Comparison of ENCODE assay signal across 40 mouse cellular contexts in genomic region chr6:128487736-128488135, GRCm38 (mm10). TPM values are rescaled to one million over a fixed set of nuclear protein-coding genes. Genes with fewer than 3 reads are reported as not detected.
"Had no signal": no experiment of that assay in that cellular context is flagged by ENCODE, and none has a peak within 500 bp of the region (broad histone marks: within the 10 kb centered on the region; RNA-seq: fewer than 3 reads in every experiment).

No protein-coding gene starts in this region.

- H3K27ac ChIP-seq: limb, embryonic 10.5 days; limb, embryonic 12.5 days; limb, embryonic 13.5 days; limb, embryonic 15.5 days; liver, embryonic 12.5 days; liver, embryonic 13.5 days; liver, embryonic 14.5 days; liver, embryonic 15.5 days; lung, embryonic 15.5 days; macrophage; midbrain, embryonic 10.5 days; midbrain, embryonic 12.5 days; midbrain, embryonic 13.5 days; midbrain, embryonic 15.5 days; neural tube, embryonic 12.5 days had no signal

- H3K9me3 ChIP-seq: limb, embryonic 10.5 days; limb, embryonic 12.5 days; limb, embryonic 13.5 days; limb, embryonic 15.5 days; liver, embryonic 12.5 days; liver, embryonic 13.5 days; liver, embryonic 15.5 days; lung, embryonic 15.5 days; midbrain, embryonic 10.5 days; midbrain, embryonic 12.5 days; midbrain, embryonic 13.5 days; midbrain, embryonic 15.5 days; neural tube, embryonic 12.5 days had no signal

- ATAC-seq: liver, embryonic 12.5 days; liver, postnatal 0 days; lung, postnatal 0 days; midbrain, embryonic 13.5 days; midbrain, embryonic 15.5 days; midbrain, embryonic 16.5 days had no signal

- DNase-seq: left cerebral cortex, postnatal 4 days; liver; liver, embryonic 13.5 days; liver, postnatal 0 days; lung, adult 18-20 months; lung, adult 2 months; lung, embryonic 14.5 days; lung, postnatal 10 days; lung, postnatal 14 days; lung, postnatal 36 days; lung, postnatal 4 days; midbrain, embryonic 14.5 days had no signal

- H3K4me1 ChIP-seq: limb, embryonic 10.5 days; limb, embryonic 12.5 days; limb, embryonic 13.5 days; limb, embryonic 15.5 days; liver, embryonic 12.5 days; liver, embryonic 13.5 days; liver, embryonic 15.5 days; lung, embryonic 15.5 days; megakaryocyte, embryonic 14.5 days; midbrain, embryonic 10.5 days; midbrain, embryonic 12.5 days; midbrain, embryonic 13.5 days; midbrain, embryonic 15.5 days; neural tube, embryonic 12.5 days had no signal

- H3K4me3 ChIP-seq: limb, embryonic 10.5 days; limb, embryonic 12.5 days; limb, embryonic 13.5 days; limb, embryonic 15.5 days; liver, embryonic 12.5 days; liver, embryonic 13.5 days; liver, embryonic 15.5 days; lung, embryonic 15.5 days; megakaryocyte, embryonic 14.5 days; midbrain, embryonic 10.5 days; midbrain, embryonic 12.5 days; midbrain, embryonic 13.5 days; midbrain, embryonic 15.5 days; myocyte; neural tube, embryonic 12.5 days had no signal

- H3K4me2 ChIP-seq: limb, embryonic 12.5 days; limb, embryonic 13.5 days; limb, embryonic 15.5 days; liver, embryonic 11.5 days; liver, embryonic 12.5 days; liver, embryonic 13.5 days; liver, embryonic 15.5 days; lung, embryonic 14.5 days; lung, embryonic 15.5 days; midbrain, embryonic 11.5 days; midbrain, embryonic 12.5 days; midbrain, embryonic 13.5 days; midbrain, embryonic 15.5 days; neural tube, embryonic 12.5 days had no signal

- H3K9ac ChIP-seq: limb, embryonic 12.5 days; limb, embryonic 13.5 days; limb, embryonic 15.5 days; liver, embryonic 12.5 days; liver, embryonic 13.5 days; liver, embryonic 14.5 days; liver, embryonic 15.5 days; liver, postnatal 0 days; lung, embryonic 14.5 days; lung, embryonic 15.5 days; midbrain, embryonic 12.5 days; midbrain, embryonic 13.5 days; midbrain, embryonic 15.5 days; neural tube, embryonic 12.5 days had no signal

- H3K27me3 ChIP-seq: limb, embryonic 12.5 days; limb, embryonic 13.5 days; limb, embryonic 15.5 days; liver, embryonic 12.5 days; liver, embryonic 13.5 days; liver, embryonic 15.5 days; lung, embryonic 15.5 days; midbrain, embryonic 12.5 days; midbrain, embryonic 13.5 days; midbrain, embryonic 15.5 days; neural tube, embryonic 12.5 days had no signal

- H3K36me3 ChIP-seq: limb, embryonic 10.5 days; limb, embryonic 12.5 days; limb, embryonic 13.5 days; limb, embryonic 15.5 days; lung, embryonic 15.5 days; midbrain, embryonic 10.5 days; midbrain, embryonic 12.5 days; midbrain, embryonic 13.5 days; midbrain, embryonic 15.5 days; neural tube, embryonic 12.5 days had no signal

RNA-seq across cellular contexts. Expression of gene Pzp, which starts 38.8 kb away (rescaled TPM):
- total RNA-seq: left cerebral cortex, postnatal 25 days; left cerebral cortex, postnatal 36 days; megakaryocyte progenitor cell, adult 5-6 weeks; megakaryocyte, adult 5-6 weeks; megakaryocyte-erythroid progenitor cell, adult 5-6 weeks; midbrain, postnatal 0 days; monocyte, adult 5-6 weeks had no signal
- polyA plus RNA-seq: limb, embryonic 12.5 days; limb, embryonic 13.5 days; macrophage; midbrain, embryonic 10.5 days; midbrain, embryonic 11.5 days; midbrain, embryonic 12.5 days; midbrain, embryonic 13.5 days; midbrain, embryonic 15.5 days; midbrain, embryonic 16.5 days; midbrain, postnatal 0 days; myocyte; neural tube, embryonic 11.5 days; neural tube, embryonic 12.5 days had no signal
